Comparison of ENCODE assay signal across 8 mouse cellular contexts in genomic region chr12:81779831-81780230, GRCm38 (mm10). TPM values are rescaled to one million over a fixed set of nuclear protein-coding genes. Genes with fewer than 3 reads are reported as not detected.
DNase-seq lines count a peak whose midpoint lies in the region; ATAC-seq lines count a peak whose summit lies in the region.

No protein-coding gene starts in this region.

- H3K4me3 ChIP-seq in embryonic facial prominence, embryonic 15.5 days (replicated peaks): peak overlapping the region; percentile 65
- H3K4me3 ChIP-seq in kidney, embryonic 14.5 days (ENCODE audit: low read length): peak overlapping the region; percentile 74

- H3K4me1 ChIP-seq in embryonic facial prominence, embryonic 15.5 days: peaks cover 13% of the 10 kb centered on the region
- 0 out of 2 replicates have a peak, but pooled peaks cover 4% of the 10 kb centered on the region for H3K4me1 ChIP-seq in kidney, embryonic 14.5 days (ENCODE audit: control insufficient read depth, insufficient read depth, low read length)

- peaks cover 38% of the 10 kb centered on the region for H3K27me3 ChIP-seq in embryonic facial prominence, embryonic 15.5 days
- H3K27me3 ChIP-seq in kidney, embryonic 14.5 days (ENCODE audit: control insufficient read depth, insufficient read depth, low read length): peaks cover 18% of the 10 kb centered on the region

- ATAC-seq in embryonic facial prominence, embryonic 15.5 days (ENCODE audit: insufficient number of reproducible peaks, low FRiP score, low TSS enrichment, low read depth): 0 out of 2 replicates have a peak, but pooled peaks have one; percentile 7
- no peak for ATAC-seq in kidney, embryonic 14.5 days (ENCODE audit: low FRiP score, low TSS enrichment)

- no peaks in the 10 kb centered on the region for H3K36me3 ChIP-seq in embryonic facial prominence, embryonic 15.5 days
- H3K36me3 ChIP-seq in kidney, embryonic 14.5 days (ENCODE audit: control insufficient read depth, insufficient read depth, low read length): no peaks in the 10 kb centered on the region

- no peak overlapping the region for H3K9ac ChIP-seq in embryonic facial prominence, embryonic 15.5 days
- H3K9ac ChIP-seq in kidney, embryonic 14.5 days (ENCODE audit: low read depth, low read length): peak overlapping the region; percentile 70; the same call in 1 of the 2 replicates

- H3K4me2 ChIP-seq in embryonic facial prominence, embryonic 15.5 days (replicated peaks): peak overlapping the region; percentile 92
- H3K4me2 ChIP-seq in kidney, embryonic 14.5 days (replicated peaks; ENCODE audit: low read depth, low read length): peak overlapping the region; percentile 92

- peak overlapping the region; percentile 80 for H3K27ac ChIP-seq in embryonic facial prominence, embryonic 15.5 days (replicated peaks)
- no peak overlapping the region for H3K27ac ChIP-seq in kidney, embryonic 14.5 days (ENCODE audit: low read depth, low read length)

- DNase-seq in B cell, adult 2 months: peak; percentile 64 to 69
- DNase-seq in ES-CJ7 (ENCODE audit: low read depth, low spot score): peak; percentile 76
- DNase-seq in lung, postnatal 36 days: peak; percentile 80
- peak; percentile 44 for DNase-seq in thymus, postnatal 0 days (ENCODE audit: low spot score)
- no peak for DNase-seq in gastrocnemius, adult 8-10 months (ENCODE audit: low spot score in 2 of 2)
- DNase-seq in left cerebral cortex, adult 9 months (ENCODE audit: low spot score in 2 of 2): no peak

- WGBS in embryonic facial prominence, embryonic 15.5 days: 9% methylated on average over 12 of the region's 12 CpGs
- WGBS in kidney, embryonic 14.5 days: 4% methylated on average over 12 of the region's 12 CpGs

- no peaks in the 10 kb centered on the region for H3K9me3 ChIP-seq in embryonic facial prominence, embryonic 15.5 days (replicated peaks)
- H3K9me3 ChIP-seq in kidney, embryonic 14.5 days (ENCODE audit: control insufficient read depth, low read length): no peaks in the 10 kb centered on the region

RNA-seq across cellular contexts. Expression of gene Map3k9, which starts 1.1 kb away (rescaled TPM):
- 1.8 and 2.0 TPM in 2 replicates for polyA plus RNA-seq in embryonic facial prominence, embryonic 15.5 days (2015; fragmentation: Nextera tagmentation; extraction: Ambion mirVana)
- polyA plus RNA-seq in kidney, embryonic 14.5 days (2014; fragmentation: Nextera tagmentation; extraction: Ambion mirVana): 0.99 and 1.9 TPM in 2 replicates
- polyA plus RNA-seq in thymus, postnatal 0 days (2015; fragmentation: Nextera tagmentation; extraction: Ambion mirVana): 0.21 and 0.29 TPM in 2 replicates
- under 1 TPM; 0.07 to 0.22 (median 0.12) TPM for total RNA-seq in gastrocnemius, adult 8-10 months (2022)

Comparison
In these comparisons a context has a peak if more than half of its experiments do, and no peak if none do; other contexts are left out.
1. DNase-seq: peak in B cell, adult 2 months (2 of 2), ES-CJ7 (single experiment), lung, postnatal 36 days (single experiment) and thymus, postnatal 0 days (single experiment); none in gastrocnemius, adult 8-10 months (0 of 2) and left cerebral cortex, adult 9 months (0 of 2).